10 mouse cellular contexts compared by ENCODE assay signal in genomic region chr17:34953258-34953657, GRCm38 (mm10). TPM values are rescaled to one million over a fixed set of nuclear protein-coding genes. Genes with fewer than 3 reads are reported as not detected.
DNase-seq lines count a peak whose midpoint lies in the region; ATAC-seq and TF ChIP-seq lines count a peak whose summit lies in the region.
"Had no signal": no experiment of that assay in that cellular context is flagged by ENCODE, and none has a peak within 500 bp of the region (broad histone marks: within the 10 kb centered on the region; RNA-seq: fewer than 3 reads in every experiment).

No protein-coding gene starts in this region.

- H3K4me3 ChIP-seq in forebrain, embryonic 10.5 days = peak overlapping the region; percentile 98; the same call in 1 of the 2 replicates
- H3K4me3 ChIP-seq in forebrain, embryonic 16.5 days (replicated peaks; ENCODE audit: low read length) = no peak overlapping the region; the same call in 1 of the 2 replicates
- no peak overlapping the region for H3K4me3 ChIP-seq in stomach, embryonic 14.5 days (ENCODE audit: low read depth, low read length)
- H3K4me3 ChIP-seq in stomach, postnatal 0 days (ENCODE audit: low read depth, low read length) = no peak overlapping the region
- H3K4me3 ChIP-seq in liver, embryonic 12.5 days = peak overlapping the region; percentile 83

- peaks cover 11% of the 10 kb centered on the region for H3K4me1 ChIP-seq in forebrain, embryonic 10.5 days
- H3K4me1 ChIP-seq in forebrain, embryonic 16.5 days (replicated peaks; ENCODE audit: control insufficient read depth, insufficient read depth, low read length) = peaks cover 16% of the 10 kb centered on the region
- H3K4me1 ChIP-seq in stomach, embryonic 14.5 days (ENCODE audit: control insufficient read depth, insufficient read depth, low read length) = peaks cover 10% of the 10 kb centered on the region
- H3K4me1 ChIP-seq in stomach, postnatal 0 days (replicated peaks; ENCODE audit: control insufficient read depth, insufficient read depth) = peaks cover 5% of the 10 kb centered on the region; the same call in 1 of the 2 replicates
- H3K4me1 ChIP-seq in liver, embryonic 12.5 days = peaks cover 31% of the 10 kb centered on the region

- H3K9ac ChIP-seq in forebrain, embryonic 16.5 days (replicated peaks; ENCODE audit: low read depth, low read length) = no peak overlapping the region
- no peak overlapping the region for H3K9ac ChIP-seq in stomach, embryonic 14.5 days (replicated peaks; ENCODE audit: low read depth, low read length)
- H3K9ac ChIP-seq in stomach, postnatal 0 days (ENCODE audit: low read length) = no peak overlapping the region
- peak overlapping the region; percentile 97; the same call in 1 of the 2 replicates for H3K9ac ChIP-seq in liver, embryonic 12.5 days

- no peak for TF ChIP-seq CTCF in stomach, postnatal 0 days (IDR thresholded peaks at IDR 0.05; ENCODE audit: low read depth)

- peaks cover 27% of the 10 kb centered on the region for H3K36me3 ChIP-seq in forebrain, embryonic 10.5 days (replicated peaks)
- H3K36me3 ChIP-seq in forebrain, embryonic 16.5 days (ENCODE audit: control insufficient read depth, insufficient read depth) = peaks cover 10% of the 10 kb centered on the region
- peaks cover 22% of the 10 kb centered on the region for H3K36me3 ChIP-seq in stomach, embryonic 14.5 days (ENCODE audit: control insufficient read depth, insufficient read depth, low read length)
- H3K36me3 ChIP-seq in stomach, postnatal 0 days (ENCODE audit: control insufficient read depth, insufficient read depth, low read length) = 0 out of 2 replicates have a peak, but pooled peaks cover 7% of the 10 kb centered on the region
- H3K36me3 ChIP-seq in liver, embryonic 12.5 days = peaks cover 25% of the 10 kb centered on the region

- peak overlapping the region; percentile 97 for H3K27ac ChIP-seq in forebrain, embryonic 10.5 days
- H3K27ac ChIP-seq in forebrain, embryonic 16.5 days (ENCODE audit: low read length) = no peak overlapping the region; the same call in 1 of the 2 replicates
- no peak overlapping the region for H3K27ac ChIP-seq in stomach, embryonic 14.5 days (ENCODE audit: low read length)
- H3K27ac ChIP-seq in stomach, postnatal 0 days (replicated peaks) = no peak overlapping the region
- H3K27ac ChIP-seq in liver, embryonic 12.5 days = peak overlapping the region; percentile 94; the same call in 1 of the 2 replicates

- 91% methylated on average over 3 of the region's 3 CpGs for WGBS in forebrain, embryonic 10.5 days
- WGBS in forebrain, embryonic 16.5 days = 92% methylated on average over 3 of the region's 3 CpGs
- 79% methylated on average over 3 of the region's 3 CpGs for WGBS in stomach, embryonic 14.5 days
- WGBS in stomach, postnatal 0 days = 88% methylated on average over 3 of the region's 3 CpGs
- 58% methylated on average over 3 of the region's 3 CpGs for WGBS in liver, embryonic 12.5 days (ENCODE audit: insufficient replicate concordance)

- no peak for TF ChIP-seq EP300 in stomach, postnatal 0 days (optimal IDR thresholded peaks at IDR 0.05)

- H3K4me2 ChIP-seq in forebrain, embryonic 16.5 days (ENCODE audit: low read length) = no peak overlapping the region
- H3K4me2 ChIP-seq in stomach, embryonic 14.5 days (replicated peaks; ENCODE audit: low read depth, low read length) = peak overlapping the region; percentile 76
- no peak overlapping the region for H3K4me2 ChIP-seq in stomach, postnatal 0 days (replicated peaks; ENCODE audit: low read depth)
- H3K4me2 ChIP-seq in liver, embryonic 12.5 days = peak overlapping the region; percentile 88

- peaks cover 34% of the 10 kb centered on the region for H3K27me3 ChIP-seq in forebrain, embryonic 10.5 days (ENCODE audit: poor library complexity, severe bottlenecking)
- 0 out of 2 replicates have a peak, but pooled peaks cover 2% of the 10 kb centered on the region for H3K27me3 ChIP-seq in forebrain, embryonic 16.5 days (replicated peaks; ENCODE audit: control insufficient read depth, insufficient read depth, low read length)
- no peaks in the 10 kb centered on the region for H3K27me3 ChIP-seq in stomach, embryonic 14.5 days (ENCODE audit: control insufficient read depth, insufficient read depth, low read length)
- no peaks in the 10 kb centered on the region for H3K27me3 ChIP-seq in stomach, postnatal 0 days (ENCODE audit: control insufficient read depth, insufficient read depth, low read length)
- peaks cover 33% of the 10 kb centered on the region for H3K27me3 ChIP-seq in liver, embryonic 12.5 days (replicated peaks)

- no peaks in the 10 kb centered on the region for H3K9me3 ChIP-seq in forebrain, embryonic 10.5 days
- no peaks in the 10 kb centered on the region for H3K9me3 ChIP-seq in forebrain, embryonic 16.5 days (ENCODE audit: control insufficient read depth, low read length)
- H3K9me3 ChIP-seq in stomach, embryonic 14.5 days (ENCODE audit: control insufficient read depth, low read depth, low read length) = no peaks in the 10 kb centered on the region
- no peaks in the 10 kb centered on the region for H3K9me3 ChIP-seq in stomach, postnatal 0 days (ENCODE audit: control insufficient read depth, low read length)
- no peaks in the 10 kb centered on the region for H3K9me3 ChIP-seq in liver, embryonic 12.5 days (replicated peaks)

- no peak for DNase-seq in forebrain, embryonic 10.5 days (ENCODE audit: extremely low spot score, low spot score)
- DNase-seq in stomach, postnatal 0 days (ENCODE audit: low spot score) = no peak
- DNase-seq in cerebellum, postnatal 36 days = no peak
- DNase-seq in cerebellum, adult 9-11 months = no peak
- no peak for DNase-seq in embryo, embryonic 10 days (ENCODE audit: low spot score)
- DNase-seq: cerebellum, adult 11 months; heart, postnatal 14 days had no signal

- ATAC-seq in forebrain, embryonic 16.5 days = no peak
- ATAC-seq in stomach, embryonic 14.5 days (ENCODE audit: insufficient number of reproducible peaks, insufficient read depth, low FRiP score, low read depth) = no peak
- no peak for ATAC-seq in stomach, postnatal 0 days (ENCODE audit: low FRiP score, low TSS enrichment)
- no peak for ATAC-seq in liver, embryonic 12.5 days

RNA-seq across cellular contexts. Expression of gene Hspa1b, which starts 5.8 kb away (rescaled TPM):
- 0.07 TPM in 1 of 2 replicates, not detected in the other for polyA plus RNA-seq in forebrain, embryonic 10.5 days (2016; fragmentation: Nextera tagmentation; extraction: Ambion mirVana)
- 0.14 TPM in 1 of 2 replicates, not detected in the other for polyA plus RNA-seq in forebrain, embryonic 16.5 days (2015; fragmentation: Nextera tagmentation; extraction: Ambion mirVana)
- polyA plus RNA-seq in stomach, embryonic 14.5 days (2014; fragmentation: Nextera tagmentation; extraction: Ambion mirVana) = 0.54 and 0.84 TPM in 2 replicates
- polyA plus RNA-seq in stomach, postnatal 0 days (2015; fragmentation: Nextera tagmentation; extraction: Ambion mirVana) = 3.0 TPM in 2 replicates
- 0.11 and 0.21 TPM in 2 replicates for polyA plus RNA-seq in liver, embryonic 12.5 days (2016; fragmentation: Nextera tagmentation; extraction: Ambion mirVana)

RNA-seq across cellular contexts. Expression of gene Gm20481, which starts 16.5 kb away (rescaled TPM):
- polyA plus RNA-seq in forebrain, embryonic 10.5 days (2016; fragmentation: Nextera tagmentation; extraction: Ambion mirVana) = not detected in 2 replicates
- polyA plus RNA-seq in forebrain, embryonic 16.5 days (2015; fragmentation: Nextera tagmentation; extraction: Ambion mirVana) = not detected in 2 replicates
- 0.66 TPM in 1 of 2 replicates, not detected in the other for polyA plus RNA-seq in stomach, embryonic 14.5 days (2014; fragmentation: Nextera tagmentation; extraction: Ambion mirVana)
- polyA plus RNA-seq in stomach, postnatal 0 days (2015; fragmentation: Nextera tagmentation; extraction: Ambion mirVana) = not detected in 2 replicates
- polyA plus RNA-seq in liver, embryonic 12.5 days (2016; fragmentation: Nextera tagmentation; extraction: Ambion mirVana) = 0.73 TPM in 1 of 2 replicates, not detected in the other

RNA-seq across cellular contexts. Expression of gene Hspa1a, which starts 18.7 kb away (rescaled TPM):
- polyA plus RNA-seq in forebrain, embryonic 10.5 days (2016; fragmentation: Nextera tagmentation; extraction: Ambion mirVana) = 0.94 and 2.1 TPM in 2 replicates
- polyA plus RNA-seq in forebrain, embryonic 16.5 days (2015; fragmentation: Nextera tagmentation; extraction: Ambion mirVana) = 3.3 and 5.2 TPM in 2 replicates
- polyA plus RNA-seq in stomach, embryonic 14.5 days (2014; fragmentation: Nextera tagmentation; extraction: Ambion mirVana) = 4.9 and 6.0 TPM in 2 replicates
- 24.1 and 25.9 TPM in 2 replicates for polyA plus RNA-seq in stomach, postnatal 0 days (2015; fragmentation: Nextera tagmentation; extraction: Ambion mirVana)
- 2.8 and 5.0 TPM in 2 replicates for polyA plus RNA-seq in liver, embryonic 12.5 days (2016; fragmentation: Nextera tagmentation; extraction: Ambion mirVana)

RNA-seq across cellular contexts. Expression of gene Hspa1l, which starts 19.2 kb away (rescaled TPM):
- polyA plus RNA-seq in forebrain, embryonic 10.5 days (2016; fragmentation: Nextera tagmentation; extraction: Ambion mirVana) = 1.1 TPM in 2 replicates
- 1.5 and 1.7 TPM in 2 replicates for polyA plus RNA-seq in forebrain, embryonic 16.5 days (2015; fragmentation: Nextera tagmentation; extraction: Ambion mirVana)
- polyA plus RNA-seq in stomach, embryonic 14.5 days (2014; fragmentation: Nextera tagmentation; extraction: Ambion mirVana) = 0.73 and 0.75 TPM in 2 replicates
- polyA plus RNA-seq in stomach, postnatal 0 days (2015; fragmentation: Nextera tagmentation; extraction: Ambion mirVana) = 0.25 and 0.48 TPM in 2 replicates
- 0.38 and 0.49 TPM in 2 replicates for polyA plus RNA-seq in liver, embryonic 12.5 days (2016; fragmentation: Nextera tagmentation; extraction: Ambion mirVana)

RNA-seq across cellular contexts. Expression of gene Neu1, which starts 22.2 kb away (rescaled TPM):
- polyA plus RNA-seq in forebrain, embryonic 10.5 days (2016; fragmentation: Nextera tagmentation; extraction: Ambion mirVana) = 18.2 and 18.8 TPM in 2 replicates
- polyA plus RNA-seq in forebrain, embryonic 16.5 days (2015; fragmentation: Nextera tagmentation; extraction: Ambion mirVana) = 31.8 and 36.8 TPM in 2 replicates
- polyA plus RNA-seq in stomach, embryonic 14.5 days (2014; fragmentation: Nextera tagmentation; extraction: Ambion mirVana) = 15.1 and 16.2 TPM in 2 replicates
- 18.3 and 18.9 TPM in 2 replicates for polyA plus RNA-seq in stomach, postnatal 0 days (2015; fragmentation: Nextera tagmentation; extraction: Ambion mirVana)
- polyA plus RNA-seq in liver, embryonic 12.5 days (2016; fragmentation: Nextera tagmentation; extraction: Ambion mirVana) = 16.9 and 17.3 TPM in 2 replicates

Comparison
In these comparisons a context has a peak if more than half of its experiments do, and no peak if none do; other contexts are left out.
1. H3K27ac ChIP-seq: peak in forebrain, embryonic 10.5 days (single experiment) and liver, embryonic 12.5 days (single experiment); none in forebrain, embryonic 16.5 days (single experiment), stomach, embryonic 14.5 days (single experiment) and stomach, postnatal 0 days (single experiment).
2. H3K4me3 ChIP-seq: peak in forebrain, embryonic 10.5 days (single experiment) and liver, embryonic 12.5 days (single experiment); none in forebrain, embryonic 16.5 days (single experiment), stomach, embryonic 14.5 days (single experiment) and stomach, postnatal 0 days (single experiment).
3. H3K4me2 ChIP-seq: peak in stomach, embryonic 14.5 days (single experiment) and liver, embryonic 12.5 days (single experiment); none in forebrain, embryonic 16.5 days (single experiment) and stomach, postnatal 0 days (single experiment).